Mouse (Mus musculus) gastrocnemius, postnatal 4 days (tissue): ENCODE measurements around the gene Pimreg. TPM values are rescaled to one million over a fixed set of nuclear protein-coding genes. Genes with fewer than 3 reads are reported as not detected.

Source experiments
- DNase-seq, 2 experiments: peaks; one replicate each; pipeline ENCODE4 v3.0.0; 2021 to 2022; ENCODE audit warnings: low spot score in 2 of 2, mixed read lengths in 2 of 2
- total RNA-seq, 2 experiments: library from RNA; stranded (reverse); gene quantifications; 2 replicates each; pipeline ENCODE4 v1.2.3; 2021

Gene Pimreg
- total RNA-seq, 2 experiments from 2014 or later = 21.3 to 30.0 TPM

GRCm38 (mm10) chr11:72027836-72028235 lies 14.0 kb upstream of the Pimreg start:
- no peak for DNase-seq

- DNase-seq = peak in 1 of 2 experiments; percentile 47
Observed at GRCm38 (mm10) chr11:72029143-72029542, 12.7 kb upstream of the Pimreg start.

- DNase-seq = no peak
Observed at GRCm38 (mm10) chr11:72031353-72031752, 10.5 kb upstream of the Pimreg start.

- no peak for DNase-seq
Observed at GRCm38 (mm10) chr11:72032091-72032490, 9.7 kb upstream of the Pimreg start.

GRCm38 (mm10) chr11:72032589-72032988 lies 9.2 kb upstream of the Pimreg start:
- no peak for DNase-seq

- no peak for DNase-seq
Observed at GRCm38 (mm10) chr11:72037409-72037808, 4.4 kb upstream of the Pimreg start, which contains the start of gene Aipl1. TSS of gene Aipl1 (minus strand) at chr11:72037509.

- DNase-seq = peak; percentile 44 to 68
Observed at GRCm38 (mm10) chr11:72037996-72038395, 3.8 kb upstream of the Pimreg start.

- no peak for DNase-seq
Observed at GRCm38 (mm10) chr11:72039599-72040386, 2.0 kb upstream of the Pimreg start.

GRCm38 (mm10) chr11:72041290-72041767 lies 503 bp upstream of the Pimreg start:
- no peak for DNase-seq

- DNase-seq = no peak
Observed at GRCm38 (mm10) chr11:72042631-72043030, 799 bp downstream of the Pimreg start.

GRCm38 (mm10) chr11:72044231-72044630 lies 2.4 kb downstream of the Pimreg start:
- DNase-seq = no peak

GRCm38 (mm10) chr11:72048730-72049129 lies 6.9 kb downstream of the Pimreg start:
- DNase-seq = no peak

GRCm38 (mm10) chr11:72049171-72049759 lies 7.4 kb downstream of the Pimreg start:
- DNase-seq = no peak

GRCm38 (mm10) chr11:72050168-72050894 lies 8.5 kb downstream of the Pimreg start:
- DNase-seq = peak in 1 of 2 experiments; percentile 40

- peak in 1 of 2 experiments; percentile 33 for DNase-seq
Observed at GRCm38 (mm10) chr11:72050895-72051858, 9.3 kb downstream of the Pimreg start.

GRCm38 (mm10) chr11:72052221-72052620 lies 10.4 kb downstream of the Pimreg start:
- DNase-seq = no peak

GRCm38 (mm10) chr11:72052636-72053035 lies 10.8 kb downstream of the Pimreg start:
- DNase-seq = peak; percentile 44 to 69

GRCm38 (mm10) chr11:72055176-72055575 lies 13.3 kb downstream of the Pimreg start:
- no peak for DNase-seq

- no peak for DNase-seq
Observed at GRCm38 (mm10) chr11:72057166-72057565, 15.3 kb downstream of the Pimreg start.

- no peak for DNase-seq
Observed at GRCm38 (mm10) chr11:72060416-72060815, 18.6 kb downstream of the Pimreg start.
